Mouse (Mus musculus) limb, embryonic 14.5 days (tissue): ENCODE data around the gene Bhlhe41. TPM values are rescaled to one million over a fixed set of nuclear protein-coding genes. Genes with fewer than 3 reads are reported as not detected.

Source experiments
- ATAC-seq: fragments of 200-750 bp; cut with Nextera tagmentation; 2 replicates; pipeline ENCODE4 v1.8.0; 2017; ENCODE audit warnings: low read depth, moderate number of reproducible peaks, moderate TSS enrichment; ENCODE audit not compliant: low FRiP score
- DNase-seq: peaks from one replicate; pipeline ENCODE4 v3.0.0-alpha.2; 2015; ENCODE audit warnings: low spot score
- H3K27ac ChIP-seq: fragments of 300-500 bp; sonication (generic); replicated peaks from 2 replicates; pipeline ENCODE4 v1.5.1; 2014; ENCODE audit warnings: low read depth, mild to moderate bottlenecking, low read length, moderate library complexity, mixed read lengths
- H3K27me3 ChIP-seq: fragments of 300-500 bp; sonication (generic); 2 replicates; pipeline ENCODE4 v1.6.1; 2014; ENCODE audit warnings: low read length, mixed read lengths; ENCODE audit not compliant: control insufficient read depth, insufficient read depth
- H3K36me3 ChIP-seq: fragments of 300-500 bp; sonication (generic); 2 replicates; pipeline ENCODE4 v1.6.1; 2014; ENCODE audit warnings: mild to moderate bottlenecking, low read length, moderate library complexity, mixed read lengths; ENCODE audit not compliant: control insufficient read depth, insufficient read depth
- H3K4me1 ChIP-seq: fragments of 300-500 bp; sonication (generic); 2 replicates; pipeline ENCODE4 v1.6.1; 2014; ENCODE audit warnings: antibody characterized with exemption, low read length, mixed read lengths; ENCODE audit not compliant: control insufficient read depth, insufficient read depth
- H3K4me2 ChIP-seq: fragments of 300-500 bp; sonication (generic); replicated peaks from 2 replicates; pipeline ENCODE4 v1.6.1; 2014; ENCODE audit warnings: low read depth, mild to moderate bottlenecking, low read length, moderate library complexity; ENCODE audit not compliant: severe bottlenecking
- H3K4me3 ChIP-seq: fragments of 300-500 bp; sonication (generic); replicated peaks from 2 replicates; pipeline ENCODE4 v1.5.1; 2014; ENCODE audit warnings: low read length
- H3K9ac ChIP-seq: fragments of 300-500 bp; sonication (generic); 2 replicates; pipeline ENCODE4 v1.6.1; 2014; ENCODE audit warnings: mild to moderate bottlenecking, low read depth, low read length, moderate library complexity; ENCODE audit not compliant: severe bottlenecking
- H3K9me3 ChIP-seq: fragments of 300-500 bp; sonication (generic); 2 replicates; pipeline ENCODE4 v1.6.1; 2016; ENCODE audit warnings: low read length; ENCODE audit not compliant: control insufficient read depth
- POLR2A ChIP-seq: fragments of 200-500 bp; IDR thresholded peaks from 2 replicates; pipeline ENCODE4 v1.8.0; 2012; ENCODE audit warnings: inconsistent platforms, mild to moderate bottlenecking, moderate library complexity, borderline replicate concordance; ENCODE audit not compliant: insufficient read depth, insufficient read length; ENCODE audit errors: extremely low read depth
- WGBS: fragments of 180-500 bp; shearing (Covaris S2); extraction: QIAGEN DNeasy Blood & Tissue Kit; methylation state at CpG from one replicate; pipeline ENCODE4 v1.1.7; 2014; 5-methylcytosine and 5-hydroxymethylcytosine counted together
- polyA plus RNA-seq, 2 experiments: library from polyadenylated mRNA; depleted of rRNA in 1 of 2; stranded (reverse) in 1 of 2; unstranded in 1 of 2; fragments of >200 nt; fragmentation: Nextera tagmentation in 1 of 2; extraction: Ambion mirVana in 1 of 2; gene quantifications; 2 replicates each; pipeline versions ENCODE4 v1.2.1 to v1.2.3; 2012 to 2014

Bhlhe41 gene
- polyA plus RNA-seq, 2 experiments, result 2.0 to 2.8 TPM

- no peak overlapping the region for H3K27ac ChIP-seq
- no peaks in the 10 kb centered on the region for H3K36me3 ChIP-seq
- no peak overlapping the region for H3K4me3 ChIP-seq
- no peaks in the 10 kb centered on the region for H3K4me1 ChIP-seq
- no peak overlapping the region for H3K9ac ChIP-seq
- no peaks in the 10 kb centered on the region for H3K9me3 ChIP-seq
- H3K27me3 ChIP-seq, result no peaks in the 10 kb centered on the region
- no peak for ATAC-seq
- no peak overlapping the region for H3K4me2 ChIP-seq
- WGBS, result 84% methylated on average over 5 of the region's 5 CpGs
- no peak for DNase-seq
- no peak for TF ChIP-seq POLR2A
Observed at GRCm38 (mm10) chr6:145880609-145881008, 15.3 kb upstream of the Bhlhe41 start.

GRCm38 (mm10) chr6:145876986-145877735, 11.8 kb upstream of the Bhlhe41 start:
- H3K4me2 ChIP-seq, result no peak overlapping the region
- 87% methylated on average over 9 of the region's 9 CpGs for WGBS
- no peaks in the 10 kb centered on the region for H3K4me1 ChIP-seq
- H3K27ac ChIP-seq, result no peak overlapping the region
- TF ChIP-seq POLR2A, result no peak
- H3K27me3 ChIP-seq, result no peaks in the 10 kb centered on the region
- DNase-seq (no peak), ATAC-seq (no peak)
- H3K4me3 ChIP-seq, result no peak overlapping the region
- no peaks in the 10 kb centered on the region for H3K36me3 ChIP-seq
- H3K9me3 ChIP-seq, result no peaks in the 10 kb centered on the region
- no peak overlapping the region for H3K9ac ChIP-seq

- no peak overlapping the region for H3K4me3 ChIP-seq
- H3K27ac ChIP-seq, result no peak overlapping the region
- H3K9ac ChIP-seq, result no peak overlapping the region
- WGBS, result 84% methylated on average over 8 of the region's 8 CpGs
- no peak overlapping the region for H3K4me2 ChIP-seq
- H3K36me3 ChIP-seq, result no peaks in the 10 kb centered on the region
- H3K27me3 ChIP-seq, result no peaks in the 10 kb centered on the region
- H3K9me3 ChIP-seq, result no peaks in the 10 kb centered on the region
- no peak for TF ChIP-seq POLR2A
- no peaks in the 10 kb centered on the region for H3K4me1 ChIP-seq
- DNase-seq (no peak), ATAC-seq (no peak)
Observed at GRCm38 (mm10) chr6:145873354-145873753, 8.0 kb upstream of the Bhlhe41 start.

GRCm38 (mm10) chr6:145872010-145872409, 6.7 kb upstream of the Bhlhe41 start:
- no peak overlapping the region for H3K4me3 ChIP-seq
- ATAC-seq, result no peak
- peaks cover 2% of the 10 kb centered on the region; the same call in 1 of the 2 replicates for H3K4me1 ChIP-seq
- no peak overlapping the region for H3K4me2 ChIP-seq
- 0 out of 2 replicates have a peak, but pooled peaks cover 3% of the 10 kb centered on the region for H3K27me3 ChIP-seq
- 88% methylated on average over 7 of the region's 7 CpGs for WGBS
- H3K9ac ChIP-seq, result no peak overlapping the region
- no peaks in the 10 kb centered on the region for H3K9me3 ChIP-seq
- TF ChIP-seq POLR2A, result no peak
- DNase-seq, result no peak
- no peaks in the 10 kb centered on the region for H3K36me3 ChIP-seq
- no peak overlapping the region for H3K27ac ChIP-seq

- Histone ChIP-seq H3K36me3 (no peaks in the 10 kb centered on the region), H3K9ac (no peak overlapping the region), H3K9me3 (no peaks in the 10 kb centered on the region), H3K4me3 (no peak overlapping the region), H3K27me3 (0 out of 2 replicates have a peak, but pooled peaks cover 9% of the 10 kb centered on the region), H3K4me2 (no peak overlapping the region), H3K4me1 (peaks cover 6% of the 10 kb centered on the region), H3K27ac (0 out of 2 replicates have a peak overlapping the region, but pooled peaks have one; percentile 26)
- 60% methylated on average over 4 of the region's 4 CpGs for WGBS
- DNase-seq (no peak), ATAC-seq (no peak)
- TF ChIP-seq POLR2A, result no peak
Observed at GRCm38 (mm10) chr6:145870991-145871390, 5.6 kb upstream of the Bhlhe41 start.

GRCm38 (mm10) chr6:145867111-145867510, 1.8 kb upstream of the Bhlhe41 start:
- no peak for TF ChIP-seq POLR2A
- 39% methylated on average over 3 of the region's 3 CpGs for WGBS
- no peak for ATAC-seq
- no peak for DNase-seq
- Histone ChIP-seq H3K4me2 (peak overlapping the region; percentile 100), H3K4me3 (0 out of 2 replicates have a peak overlapping the region, but pooled peaks have one; percentile 64), H3K9me3 (no peaks in the 10 kb centered on the region), H3K4me1 (peaks cover 19% of the 10 kb centered on the region), H3K27me3 (peaks cover 44% of the 10 kb centered on the region), H3K27ac (no peak overlapping the region), H3K9ac (no peak overlapping the region), H3K36me3 (no peaks in the 10 kb centered on the region)
